Mouse (Mus musculus) intestine, postnatal 0 days (tissue): ENCODE results near the gene Cdnf. TPM values are rescaled to one million over a fixed set of nuclear protein-coding genes. Genes with fewer than 3 reads are reported as not detected.

Experiments used
- ATAC-seq: fragments of 200-750 bp; cut with Nextera tagmentation; 2 replicates; pipeline ENCODE4 v1.8.0; 2017; ENCODE audit warnings: mild to moderate bottlenecking, moderate TSS enrichment, moderate library complexity
- H3K27ac ChIP-seq: fragments of 300-500 bp; sonication (generic); 2 replicates; pipeline ENCODE4 v1.5.1; 2014; ENCODE audit warnings: mild to moderate bottlenecking, low read depth, low read length, moderate library complexity
- H3K27me3 ChIP-seq: fragments of 300-500 bp; sonication (generic); replicated peaks from 2 replicates; pipeline ENCODE4 v1.6.1; 2014; ENCODE audit warnings: low read length, mixed read lengths; ENCODE audit not compliant: control insufficient read depth, insufficient read depth
- H3K36me3 ChIP-seq: fragments of 300-500 bp; sonication (generic); 2 replicates; pipeline ENCODE4 v1.6.1; 2014; ENCODE audit warnings: mild to moderate bottlenecking, moderate library complexity; ENCODE audit not compliant: control insufficient read depth, insufficient read depth
- H3K4me1 ChIP-seq: fragments of 300-500 bp; sonication (generic); replicated peaks from 2 replicates; pipeline ENCODE4 v1.6.1; 2014; ENCODE audit warnings: antibody characterized with exemption, low read length, mixed read lengths; ENCODE audit not compliant: control insufficient read depth, insufficient read depth
- H3K4me2 ChIP-seq: fragments of 300-500 bp; sonication (generic); replicated peaks from 2 replicates; pipeline ENCODE4 v1.6.1; 2014; ENCODE audit warnings: low read depth, mild to moderate bottlenecking, moderate library complexity
- H3K4me3 ChIP-seq: fragments of 300-500 bp; sonication (generic); 2 replicates; pipeline ENCODE4 v1.5.1; 2014; ENCODE audit warnings: low read depth, low read length
- H3K9ac ChIP-seq: fragments of 300-500 bp; sonication (generic); 2 replicates; pipeline ENCODE4 v1.6.1; 2014; ENCODE audit warnings: mild to moderate bottlenecking, low read depth, low read length
- H3K9me3 ChIP-seq: fragments of 300-500 bp; sonication (generic); 2 replicates; pipeline ENCODE4 v1.6.1; 2016; ENCODE audit warnings: mixed run types; ENCODE audit not compliant: control insufficient read depth
- CTCF ChIP-seq: sonication (generic); IDR thresholded peaks from 2 replicates; pipeline ENCODE4 v1.5.1; 2016; ENCODE audit warnings: low read depth, mild to moderate bottlenecking, control low read depth, antibody characterized with exemption, moderate library complexity
- whole genome bisulfite sequencing: fragments of 180-500 bp; shearing (Covaris S2); extraction: QIAGEN DNeasy Blood & Tissue Kit; methylation state at CpG from one replicate; pipeline ENCODE4 v1.1.7; 2014; 5-methylcytosine and 5-hydroxymethylcytosine counted together
- polyA plus RNA-seq: library from polyadenylated mRNA; unstranded; fragments of >200 nt; fragmentation: Nextera tagmentation; extraction: Ambion mirVana; gene quantifications from 2 replicates; pipeline ENCODE4 v1.2.1, GENCODE M21; 2015

Cdnf gene
- polyA plus RNA-seq, 1 experiment from 2014 or later: 0.16 TPM

DNA sequence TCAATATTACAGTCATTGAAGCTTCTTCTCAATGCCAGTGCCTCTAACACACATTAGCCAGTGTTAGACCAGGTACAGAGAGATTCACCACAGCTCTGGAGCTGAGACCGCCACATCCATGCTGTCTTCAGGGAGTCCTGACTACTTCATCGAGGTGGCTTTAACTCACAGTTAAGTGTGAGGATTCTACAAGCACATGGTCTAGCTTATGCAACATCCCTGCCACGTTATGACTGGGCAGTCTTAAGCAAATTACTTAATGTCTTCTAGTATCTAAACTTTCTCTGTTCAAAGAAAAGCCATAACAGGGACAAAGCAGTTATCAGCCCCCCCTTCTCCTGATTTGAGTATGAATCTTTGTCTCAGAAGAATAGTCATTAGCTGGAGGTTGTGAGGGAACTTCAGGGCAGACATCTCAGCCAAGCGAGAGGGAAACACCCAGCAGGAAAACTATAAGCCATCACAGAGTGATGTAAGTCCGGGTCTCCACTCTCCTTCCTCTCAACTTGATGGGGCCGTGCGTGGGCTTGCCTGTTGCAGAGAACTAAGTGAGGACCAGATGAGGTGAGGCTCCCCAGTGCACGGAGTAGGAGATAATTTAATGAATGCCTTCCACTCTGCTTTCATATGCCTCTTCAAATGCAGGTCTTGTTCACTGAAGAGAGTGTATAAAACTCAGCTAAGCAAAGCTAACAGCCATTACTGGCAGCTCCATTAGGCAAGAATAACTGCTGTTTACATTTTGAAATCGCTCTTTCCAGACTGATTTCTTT, 28.7 kb downstream of the Cdnf start:
- Histone ChIP-seq H3K27ac (no peak overlapping the region), H3K9me3 (no peaks in the 10 kb centered on the region), H3K4me1 (0 out of 2 replicates have a peak, but pooled peaks cover 3% of the 10 kb centered on the region), H3K27me3 (no peaks in the 10 kb centered on the region), H3K9ac (no peak overlapping the region), H3K4me2 (no peak overlapping the region), H3K36me3 (no peaks in the 10 kb centered on the region), H3K4me3 (no peak overlapping the region)
- ATAC-seq: no peak
- 49% methylated on average over 9 of the region's 9 CpGs for WGBS
- no peak for TF ChIP-seq CTCF

DNA sequence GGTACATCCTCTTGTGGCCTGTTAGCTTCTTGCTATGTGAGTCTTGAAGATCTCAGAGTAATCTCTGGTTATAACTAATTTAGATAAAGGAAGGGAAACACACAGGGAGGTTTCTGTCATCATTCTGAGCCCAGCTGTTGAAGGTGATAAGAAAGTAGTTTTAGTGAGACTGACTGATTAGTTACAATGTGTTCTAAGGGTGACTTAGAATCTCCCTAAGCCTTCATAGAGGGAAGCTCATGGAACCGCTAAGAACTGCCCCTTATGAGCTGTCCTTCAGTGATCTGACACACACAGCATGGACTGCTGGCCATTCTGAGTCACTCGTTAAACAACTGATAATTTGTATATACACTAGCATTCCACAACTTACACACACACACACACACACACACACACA, 33.2 kb downstream of the Cdnf start:
- Histone ChIP-seq H3K36me3 (no peaks in the 10 kb centered on the region), H3K9me3 (no peaks in the 10 kb centered on the region), H3K9ac (no peak overlapping the region), H3K27me3 (no peaks in the 10 kb centered on the region), H3K27ac (no peak overlapping the region), H3K4me3 (no peak overlapping the region), H3K4me1 (0 out of 2 replicates have a peak, but pooled peaks cover 3% of the 10 kb centered on the region), H3K4me2 (no peak overlapping the region)
- no peak for TF ChIP-seq CTCF
- 31% methylated on average over 2 of the region's 2 CpGs for WGBS
- ATAC-seq: no peak

DNA sequence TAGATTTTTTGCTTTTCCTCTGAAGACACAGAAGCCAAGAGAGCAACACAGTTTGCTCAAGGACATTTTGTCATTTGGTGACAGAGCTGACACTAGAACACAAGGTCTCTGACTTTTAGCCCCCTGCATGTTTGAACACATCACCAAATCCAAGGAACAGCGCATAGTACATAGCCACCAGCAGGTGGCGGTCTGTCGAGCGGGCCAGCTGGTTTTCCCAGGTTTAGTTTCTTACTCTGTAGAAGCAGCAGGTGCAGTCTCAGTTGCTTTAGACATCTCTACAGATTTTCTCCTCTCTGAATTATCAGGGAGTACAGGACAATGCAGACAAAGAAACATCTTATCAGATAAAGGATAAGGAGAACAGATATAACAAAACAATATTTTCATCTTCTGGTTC, 33.8 kb downstream of the Cdnf start:
- Histone ChIP-seq H3K4me2 (no peak overlapping the region), H3K36me3 (no peaks in the 10 kb centered on the region), H3K4me1 (0 out of 2 replicates have a peak, but pooled peaks cover 3% of the 10 kb centered on the region), H3K27me3 (no peaks in the 10 kb centered on the region), H3K9ac (no peak overlapping the region), H3K27ac (no peak overlapping the region), H3K4me3 (no peak overlapping the region), H3K9me3 (no peaks in the 10 kb centered on the region)
- WGBS: 2% methylated on average over 4 of the region's 4 CpGs
- TF ChIP-seq CTCF: peak; percentile 91
- no peak for ATAC-seq

DNA sequence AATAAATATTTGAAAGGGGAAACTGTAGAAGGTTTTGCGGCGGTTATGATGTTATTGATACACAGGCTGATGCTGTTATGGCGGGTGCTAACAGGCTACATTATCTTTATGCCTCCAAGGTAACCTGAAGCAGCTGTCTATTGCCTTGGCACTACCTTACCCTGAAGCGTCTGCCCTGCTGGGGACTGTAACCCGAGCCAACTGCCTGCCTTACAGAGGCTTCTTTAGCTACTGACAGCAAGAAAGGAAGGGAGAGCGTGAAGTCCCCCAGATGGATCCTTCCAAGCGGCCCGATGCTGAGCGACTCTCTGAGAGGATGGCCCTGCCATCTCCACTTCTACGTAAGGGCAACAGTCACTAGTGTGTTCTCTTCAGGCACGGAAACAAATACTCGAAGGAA, 57.4 kb downstream of the Cdnf start, which contains the start of gene Fam107b:
Fam107b (plus strand) TSS at position 303 of the 400 bp plus-strand sequence.
- Histone ChIP-seq H3K27ac (no peak within 1 kb of the TSS), H3K4me2 (no peak within 1 kb of the TSS), H3K36me3 (no peaks in the 10 kb centered on the region), H3K4me1 (no peaks in the 10 kb centered on the region), H3K27me3 (no peaks in the 10 kb centered on the region), H3K9ac (no peak within 1 kb of the TSS), H3K4me3 (no peak within 1 kb of the TSS), H3K9me3 (no peaks in the 10 kb centered on the region)
- no peak for TF ChIP-seq CTCF
- 78% methylated on average over 12 of the region's 12 CpGs for WGBS
- no peak for ATAC-seq

DNA sequence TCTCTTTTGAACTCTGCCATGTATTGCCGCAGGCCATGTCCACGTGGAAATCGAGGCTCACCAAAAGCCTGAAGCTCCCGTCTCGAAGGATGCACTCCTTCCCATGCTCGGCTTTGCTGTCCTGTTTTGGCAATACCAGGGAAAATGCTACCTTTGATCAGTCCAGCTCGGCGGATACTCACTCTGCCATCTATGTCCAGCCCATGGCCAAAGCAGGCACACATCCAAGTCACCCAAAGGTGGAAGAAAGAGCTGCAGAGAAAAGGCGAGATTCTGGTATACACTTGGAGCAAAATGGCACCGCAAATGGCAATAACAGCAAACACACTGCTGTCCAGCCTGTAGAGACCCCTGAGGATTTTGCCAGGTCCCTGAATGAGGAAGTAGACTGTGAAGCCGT, 57.8 kb downstream of the Cdnf start:
- ATAC-seq: no peak
- Histone ChIP-seq H3K27me3 (no peaks in the 10 kb centered on the region), H3K9me3 (no peaks in the 10 kb centered on the region), H3K9ac (no peak overlapping the region), H3K36me3 (no peaks in the 10 kb centered on the region), H3K4me1 (no peaks in the 10 kb centered on the region), H3K27ac (no peak overlapping the region), H3K4me3 (no peak overlapping the region), H3K4me2 (no peak overlapping the region)
- TF ChIP-seq CTCF: no peak
- WGBS: 83% methylated on average over 11 of the region's 11 CpGs

DNA sequence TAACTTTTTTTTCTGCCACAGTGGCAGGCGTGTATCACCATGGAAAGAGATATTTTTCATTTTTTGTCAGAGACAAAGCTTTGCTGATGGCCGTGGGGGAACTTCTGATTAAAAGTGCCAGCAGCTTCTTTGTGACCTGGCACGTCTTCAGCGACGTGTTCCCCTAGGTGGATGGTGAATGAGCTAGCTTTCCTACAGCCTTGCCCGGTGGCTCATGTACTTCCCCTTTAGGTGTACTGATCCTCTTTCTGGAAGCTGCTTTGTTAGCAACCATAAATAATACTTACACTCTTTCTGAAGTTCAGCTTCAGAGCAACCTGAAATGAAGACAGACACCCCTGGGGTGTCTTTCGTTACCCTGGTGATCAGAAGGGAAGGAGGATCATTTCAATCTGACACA, 61.1 kb downstream of the Cdnf start:
- Histone ChIP-seq H3K4me2 (no peak overlapping the region), H3K27ac (no peak overlapping the region), H3K9ac (no peak overlapping the region), H3K9me3 (no peaks in the 10 kb centered on the region), H3K4me3 (no peak overlapping the region), H3K36me3 (no peaks in the 10 kb centered on the region), H3K4me1 (0 out of 2 replicates have a peak, but pooled peaks cover 2% of the 10 kb centered on the region), H3K27me3 (no peaks in the 10 kb centered on the region)
- WGBS: 78% methylated on average over 7 of the region's 7 CpGs
- no peak for TF ChIP-seq CTCF
- ATAC-seq: no peak
